Mouse (Mus musculus): ENCODE results near the gene Plce1. TPM values are rescaled to one million over a fixed set of nuclear protein-coding genes. Genes with fewer than 3 reads are reported as not detected.

The Plce1 gene
- total RNA-seq, 2 experiments from 2014 or later, result 23.3 to 24.6 TPM

- DNase-seq (ENCODE audit: low spot score), result no peak
- intact Hi-C loops (cut with DNase I), result no loop called here
Observed at GRCm38 (mm10) chr19:38766306-38766705, 285.4 kb downstream of the Plce1 start.

GRCm38 (mm10) chr19:38775548-38775947 lies 294.6 kb downstream of the Plce1 start:
- intact Hi-C loops (cut with DNase I), result loop anchor here (2.0 to 5.0 kb wide), 2 partner anchors 211 to 353 kb away; no protein-coding TSS in a partner anchor
- DNase-seq (ENCODE audit: low spot score), result no peak

GRCm38 (mm10) chr19:38778805-38779204 lies 297.9 kb downstream of the Plce1 start:
- DNase-seq (ENCODE audit: low spot score), result peak; percentile 3
- intact Hi-C loops (cut with DNase I), result loop anchor here (5.0 kb wide), 1 partner anchor 357 kb away; no protein-coding TSS in a partner anchor

GRCm38 (mm10) chr19:38783542-38783941 lies 302.6 kb downstream of the Plce1 start:
- intact Hi-C loops (cut with DNase I), result no loop called here

GRCm38 (mm10) chr19:38787756-38788155 lies 306.8 kb downstream of the Plce1 start:
- no peak for DNase-seq (ENCODE audit: low spot score)
- intact Hi-C loops (cut with DNase I), result no loop called here

More at GRCm38 (mm10) chr19:38783542-38783941, 302.6 kb downstream of the Plce1 start:
- DNase-seq (ENCODE audit: low spot score), result no peak

GRCm38 (mm10) chr19:38793563-38794045 lies 312.7 kb downstream of the Plce1 start:
- intact Hi-C loops (cut with DNase I), result no loop called here
- DNase-seq (ENCODE audit: low spot score), result no peak

GRCm38 (mm10) chr19:38796546-38796945 lies 315.6 kb downstream of the Plce1 start:
- intact Hi-C loops (cut with DNase I), result no loop called here
- no peak for DNase-seq (ENCODE audit: low spot score)

GRCm38 (mm10) chr19:38798291-38798690 lies 317.4 kb downstream of the Plce1 start:
- no peak for DNase-seq (ENCODE audit: low spot score)
- intact Hi-C loops (cut with DNase I), result no loop called here

- intact Hi-C loops (cut with DNase I), result no loop called here
- DNase-seq (ENCODE audit: low spot score), result no peak
Observed at GRCm38 (mm10) chr19:38798801-38799200, 317.9 kb downstream of the Plce1 start.

- intact Hi-C loops (cut with DNase I), result loop anchor here (2.0 to 5.0 kb wide), 2 partner anchors 19 to 99 kb away; partner anchors contain the start of gene Tbc1d12
- DNase-seq (ENCODE audit: low spot score), result no peak
Observed at GRCm38 (mm10) chr19:38818191-38818590, 337.3 kb downstream of the Plce1 start.

- peak; percentile 79 for DNase-seq (ENCODE audit: low spot score)
- intact Hi-C loops (cut with DNase I), result loop anchor here (2.0 to 5.0 kb wide), 2 partner anchors 18 to 98 kb away; partner anchors contain the start of gene Tbc1d12
Observed at GRCm38 (mm10) chr19:38818766-38819426, 338.0 kb downstream of the Plce1 start, which contains the start of gene Noc3l. TSS of gene Noc3l (minus strand) at chr19:38819237.

- DNase-seq (ENCODE audit: low spot score), result no peak
Observed at GRCm38 (mm10) chr19:38819427-38819802, 338.5 kb downstream of the Plce1 start.

GRCm38 (mm10) chr19:38820186-38820804 lies 339.4 kb downstream of the Plce1 start:
- intact Hi-C loops (cut with DNase I), result no loop called here
- no peak for DNase-seq (ENCODE audit: low spot score)

More at GRCm38 (mm10) chr19:38819427-38819802, 338.5 kb downstream of the Plce1 start:
- intact Hi-C loops (cut with DNase I), result loop anchor here (2.0 to 5.0 kb wide), 2 partner anchors 17 to 98 kb away; partner anchors contain the start of gene Tbc1d12

GRCm38 (mm10) chr19:38833224-38833623 lies 352.3 kb downstream of the Plce1 start:
- intact Hi-C loops (cut with DNase I), result no loop called here
- no peak for DNase-seq (ENCODE audit: low spot score)

Other genes starting within 250 kb of the Plce1 start
- 1 to 10 TPM; 2.9 to 5.0 TPM for gene Lgi1, start 216.6 kb upstream of the Plce1 start, total RNA-seq (2021)
- gene Slc35g1, start 85.1 kb upstream of the Plce1 start, total RNA-seq (2021), result 1 to 10 TPM; 1.7 to 1.8 TPM